Mouse (Mus musculus): ENCODE results near the gene Marf1.
"Not testable (repeated sequence)": the region's sequence is repeated elsewhere in the genome, so short reads cannot be mapped to it uniquely, and the experiment has no call there.

Gene Marf1

GRCm38 (mm10) chr16:14162988-14163416, at the start of gene Marf1, which contains the start of gene Nde1:
Gene Marf1, minus strand, starts transcription at chr16:14163351.
Gene Nde1, plus strand, starts transcription at chr16:14163275.
- DNase-seq (ENCODE audit: low read depth, low spot score) = peak; percentile 90

- DNase-seq (ENCODE audit: low read depth, low spot score) = no peak
These were observed 35.6 kb upstream of the Marf1 start for GRCm38 (mm10) chr16:14198798-14199197.

- peak; percentile 85 for DNase-seq (ENCODE audit: low read depth, low spot score)
These were observed 32.3 kb upstream of the Marf1 start for GRCm38 (mm10) chr16:14195427-14195826.

- DNase-seq (ENCODE audit: low read depth, low spot score) = no peak
These were observed 31.2 kb upstream of the Marf1 start for GRCm38 (mm10) chr16:14194164-14194950.

GRCm38 (mm10) chr16:14185516-14185915, 22.4 kb upstream of the Marf1 start:
- no peak for DNase-seq (ENCODE audit: low read depth, low spot score)

GRCm38 (mm10) chr16:14183856-14184255, 20.7 kb upstream of the Marf1 start:
- DNase-seq (ENCODE audit: low read depth, low spot score) = no peak

GRCm38 (mm10) chr16:14182360-14182759, 19.2 kb upstream of the Marf1 start:
- DNase-seq (ENCODE audit: low read depth, low spot score) = no peak

- DNase-seq (ENCODE audit: low read depth, low spot score) = peak; percentile 35
These were observed 17.1 kb upstream of the Marf1 start for GRCm38 (mm10) chr16:14180163-14180733.

GRCm38 (mm10) chr16:14178041-14178440, 14.9 kb upstream of the Marf1 start:
- DNase-seq (ENCODE audit: low read depth, low spot score) = no peak

GRCm38 (mm10) chr16:14169706-14170105, 6.6 kb upstream of the Marf1 start:
- DNase-seq (ENCODE audit: low read depth, low spot score) = no peak

- no peak for DNase-seq (ENCODE audit: low read depth, low spot score)
These were observed 3.3 kb upstream of the Marf1 start for GRCm38 (mm10) chr16:14166490-14166889.

GRCm38 (mm10) chr16:14163731-14164130, 580 bp upstream of the Marf1 start:
- DNase-seq (ENCODE audit: low read depth, low spot score) = no peak

- DNase-seq (ENCODE audit: low read depth, low spot score) = no peak
These were observed 2.2 kb downstream of the Marf1 start for GRCm38 (mm10) chr16:14160941-14161340.

GRCm38 (mm10) chr16:14159746-14160131, 3.4 kb downstream of the Marf1 start:
- DNase-seq (ENCODE audit: low read depth, low spot score) = peak; percentile 93

- DNase-seq (ENCODE audit: low read depth, low spot score) = peak; percentile 100
These were observed 4.0 kb downstream of the Marf1 start for GRCm38 (mm10) chr16:14158936-14159745.

GRCm38 (mm10) chr16:14158536-14158935, 4.6 kb downstream of the Marf1 start:
- no peak for DNase-seq (ENCODE audit: low read depth, low spot score)

- no peak for DNase-seq (ENCODE audit: low read depth, low spot score)
These were observed 6.8 kb downstream of the Marf1 start for GRCm38 (mm10) chr16:14156312-14156711.

- DNase-seq (ENCODE audit: low read depth, low spot score) = not testable (repeated sequence)
These were observed 7.5 kb downstream of the Marf1 start for GRCm38 (mm10) chr16:14155638-14156037.

GRCm38 (mm10) chr16:14151718-14152117, 11.4 kb downstream of the Marf1 start:
- no peak for DNase-seq (ENCODE audit: low read depth, low spot score)

GRCm38 (mm10) chr16:14147712-14148111, 15.4 kb downstream of the Marf1 start:
- DNase-seq (ENCODE audit: low read depth, low spot score) = no peak

GRCm38 (mm10) chr16:14143298-14143697, 19.9 kb downstream of the Marf1 start:
- no peak for DNase-seq (ENCODE audit: low read depth, low spot score)

- DNase-seq (ENCODE audit: low read depth, low spot score) = no peak
These were observed 24.0 kb downstream of the Marf1 start for GRCm38 (mm10) chr16:14139106-14139505.
